Mouse (Mus musculus) hindbrain, embryonic 12.5 days (tissue): ENCODE data around the gene Gsdme. TPM values are rescaled to one million over a fixed set of nuclear protein-coding genes. Genes with fewer than 3 reads are reported as not detected.

Experiments used
- ATAC-seq: fragments of 200-750 bp; cut with Nextera tagmentation; 2 replicates; pipeline ENCODE4 v1.8.0; 2017; ENCODE audit warnings: moderate TSS enrichment; ENCODE audit not compliant: low FRiP score
- H3K27ac ChIP-seq: fragments of 300-500 bp; sonication (generic); 2 replicates; pipeline ENCODE4 v1.5.1; 2016; ENCODE audit warnings: mild to moderate bottlenecking
- H3K27me3 ChIP-seq: fragments of 300-500 bp; sonication (generic); 2 replicates; pipeline ENCODE4 v1.6.1; 2016; ENCODE audit warnings: mild to moderate bottlenecking
- H3K36me3 ChIP-seq: fragments of 300-500 bp; sonication (generic); 2 replicates; pipeline ENCODE4 v1.6.1; 2016; ENCODE audit warnings: mild to moderate bottlenecking
- H3K4me1 ChIP-seq: fragments of 300-500 bp; sonication (generic); 2 replicates; pipeline ENCODE4 v1.6.1; 2016
- H3K4me2 ChIP-seq: fragments of 300-500 bp; sonication (generic); replicated peaks from 2 replicates; pipeline ENCODE4 v1.6.1; 2016; ENCODE audit warnings: mild to moderate bottlenecking
- H3K4me3 ChIP-seq: fragments of 300-500 bp; sonication (generic); 2 replicates; pipeline ENCODE4 v1.5.1; 2016; ENCODE audit warnings: mild to moderate bottlenecking
- H3K9ac ChIP-seq: fragments of 300-500 bp; sonication (generic); 2 replicates; pipeline ENCODE4 v1.6.1; 2016; ENCODE audit warnings: mild to moderate bottlenecking, moderate library complexity
- H3K9me3 ChIP-seq: fragments of 300-500 bp; sonication (generic); replicated peaks from 2 replicates; pipeline ENCODE4 v1.6.1; 2016; ENCODE audit warnings: mild to moderate bottlenecking
- WGBS: fragments of 180-500 bp; shearing (Covaris S2); methylation state at CpG from one replicate; pipeline ENCODE4 v1.1.7; 2016; 5-methylcytosine and 5-hydroxymethylcytosine counted together
- polyA plus RNA-seq: library from polyadenylated mRNA; unstranded; fragments of >200 nt; fragmentation: Nextera tagmentation; extraction: Ambion mirVana; gene quantifications from 2 replicates; pipeline ENCODE4 v1.2.1, GENCODE M21; 2016

Gsdme gene
- 50.9 and 53.5 TPM in 2 replicates for polyA plus RNA-seq

- Histone ChIP-seq H3K4me1 (peaks cover 12% of the 10 kb centered on the region), H3K9me3 (no peaks in the 10 kb centered on the region), H3K27ac (no peak within 1 kb of the TSS), H3K36me3 (no peaks in the 10 kb centered on the region), H3K4me2 (no peak within 1 kb of the TSS), H3K9ac (no peak within 1 kb of the TSS), H3K4me3 (no peak within 1 kb of the TSS), H3K27me3 (no peaks in the 10 kb centered on the region)
- ATAC-seq, result no peak
- WGBS, result 89% methylated on average over 6 of the region's 6 CpGs
Measured at GRCm38 (mm10) chr6:50263670-50264069, at the start of gene Gsdme. Gsdme (minus strand) TSS chr6:50263862.

DNA sequence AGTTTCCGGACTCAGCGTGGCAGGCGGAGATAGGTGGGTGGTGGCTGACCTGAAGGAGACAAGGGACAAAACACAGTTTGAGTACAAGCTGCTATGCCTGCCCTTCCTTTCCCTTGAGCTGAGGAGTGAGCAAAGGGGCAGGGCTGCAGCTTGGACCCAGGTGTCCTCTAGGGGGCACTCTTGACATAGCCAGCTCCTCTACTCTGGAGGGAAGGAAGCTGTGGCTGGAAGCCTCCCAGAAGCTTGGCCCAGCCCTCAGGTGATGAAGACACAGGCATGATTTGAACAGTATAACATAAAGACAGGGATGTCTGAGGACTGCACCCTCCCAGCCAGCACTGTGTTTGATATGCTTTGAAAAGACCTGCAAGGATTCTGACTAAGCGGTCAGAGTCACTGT lies 49.0 kb upstream of the Gsdme start:
- Histone ChIP-seq H3K9ac (no peak overlapping the region), H3K9me3 (no peaks in the 10 kb centered on the region), H3K4me2 (no peak overlapping the region), H3K4me3 (no peak overlapping the region), H3K27me3 (no peaks in the 10 kb centered on the region), H3K27ac (no peak overlapping the region), H3K36me3 (no peaks in the 10 kb centered on the region), H3K4me1 (no peaks in the 10 kb centered on the region)
- ATAC-seq, result peak; percentile 63; the same call in 1 of the 2 replicates
- 42% methylated on average over 4 of the region's 4 CpGs for WGBS

DNA sequence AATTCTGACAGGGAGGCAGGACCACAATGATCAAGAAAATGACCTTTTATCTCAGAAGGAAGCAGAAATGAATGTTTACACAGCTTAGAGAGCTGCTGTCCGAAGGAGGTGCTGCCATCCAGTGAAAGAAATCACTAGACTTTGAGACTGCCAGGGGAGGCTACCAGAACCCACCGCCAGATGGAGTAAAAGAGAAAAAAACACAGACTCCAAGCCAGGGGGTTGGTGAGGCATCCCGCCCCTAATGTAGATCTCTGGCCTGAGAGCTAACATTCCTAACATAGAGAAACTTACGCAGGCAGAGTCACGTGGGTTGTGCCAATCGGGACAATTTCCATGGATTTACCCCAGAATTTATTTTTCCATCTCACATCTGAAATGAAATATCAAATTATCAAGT lies 45.4 kb upstream of the Gsdme start:
- H3K36me3 ChIP-seq, result no peaks in the 10 kb centered on the region
- 40% methylated on average over 6 of the region's 6 CpGs for WGBS
- no peak overlapping the region for H3K9ac ChIP-seq
- H3K4me3 ChIP-seq, result no peak overlapping the region
- H3K4me2 ChIP-seq, result no peak overlapping the region
- ATAC-seq, result no peak
- H3K27ac ChIP-seq, result no peak overlapping the region
- no peaks in the 10 kb centered on the region for H3K27me3 ChIP-seq
- no peaks in the 10 kb centered on the region for H3K4me1 ChIP-seq
- no peaks in the 10 kb centered on the region for H3K9me3 ChIP-seq

DNA sequence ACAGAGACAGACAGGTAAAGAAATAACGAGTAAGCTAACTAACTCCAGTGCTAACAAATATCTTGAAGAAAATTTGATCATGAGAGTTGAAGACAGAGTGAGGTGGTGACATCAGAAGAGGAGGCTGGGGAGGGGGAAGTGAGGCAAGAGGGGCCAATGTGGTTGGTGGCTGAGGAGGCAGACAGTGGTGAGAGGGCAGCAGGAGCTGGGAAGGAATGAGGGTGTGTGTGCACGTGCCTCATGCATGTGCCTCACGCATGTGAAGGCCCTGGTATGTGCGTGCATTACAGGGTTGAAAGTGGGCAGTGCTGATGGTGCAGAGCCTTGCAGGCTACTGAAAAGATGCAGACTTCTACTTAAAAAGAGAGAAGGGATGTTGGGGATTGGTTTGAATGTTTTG lies 43.0 kb upstream of the Gsdme start:
- no peak for ATAC-seq
- Histone ChIP-seq H3K9ac (no peak overlapping the region), H3K4me2 (no peak overlapping the region), H3K9me3 (no peaks in the 10 kb centered on the region), H3K36me3 (no peaks in the 10 kb centered on the region), H3K4me1 (no peaks in the 10 kb centered on the region), H3K4me3 (no peak overlapping the region), H3K27me3 (no peaks in the 10 kb centered on the region), H3K27ac (no peak overlapping the region)
- 78% methylated on average over 4 of the region's 4 CpGs for WGBS

- H3K9ac ChIP-seq, result no peak overlapping the region
- H3K4me3 ChIP-seq, result no peak overlapping the region
- H3K4me1 ChIP-seq, result peaks cover 4% of the 10 kb centered on the region; the same call in 1 of the 2 replicates
- H3K27me3 ChIP-seq, result no peaks in the 10 kb centered on the region
- no peaks in the 10 kb centered on the region for H3K36me3 ChIP-seq
- ATAC-seq, result no peak; the same call in 1 of the 2 replicates
- H3K27ac ChIP-seq, result no peak overlapping the region
- H3K9me3 ChIP-seq, result no peaks in the 10 kb centered on the region
- WGBS, result 68% methylated on average over 4 of the region's 4 CpGs
- no peak overlapping the region for H3K4me2 ChIP-seq
Measured at GRCm38 (mm10) chr6:50304949-50305491, 41.4 kb upstream of the Gsdme start.

DNA sequence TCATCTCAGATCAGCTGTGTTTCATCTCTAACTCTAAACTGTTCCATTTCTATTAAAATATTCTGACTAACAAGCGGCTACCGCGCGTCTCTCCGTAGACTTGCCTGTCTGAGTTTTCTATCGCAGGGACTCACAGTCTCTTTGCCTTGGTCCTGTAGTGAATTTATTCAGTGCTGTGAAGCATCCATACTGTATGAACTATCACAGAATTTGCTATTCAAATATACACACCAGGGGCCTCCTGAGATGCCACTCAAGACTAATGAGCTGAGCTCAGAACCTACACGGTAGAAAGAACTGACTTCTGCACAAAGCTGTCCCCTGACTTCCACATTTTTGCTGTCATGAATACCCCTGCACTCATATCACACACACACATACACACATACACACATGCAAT lies 37.5 kb upstream of the Gsdme start:
- Histone ChIP-seq H3K27ac (no peak overlapping the region), H3K4me2 (no peak overlapping the region), H3K4me3 (no peak overlapping the region), H3K27me3 (no peaks in the 10 kb centered on the region), H3K4me1 (peaks cover 4% of the 10 kb centered on the region; the same call in 1 of the 2 replicates), H3K9ac (no peak overlapping the region), H3K36me3 (no peaks in the 10 kb centered on the region), H3K9me3 (no peaks in the 10 kb centered on the region)
- WGBS, result 79% methylated on average over 7 of the region's 7 CpGs
- ATAC-seq, result no peak

- no peak for ATAC-seq
- 58% methylated on average over 6 of the region's 6 CpGs for WGBS
- H3K4me3 ChIP-seq, result no peak overlapping the region
- no peaks in the 10 kb centered on the region for H3K9me3 ChIP-seq
- H3K27ac ChIP-seq, result no peak overlapping the region
- no peaks in the 10 kb centered on the region for H3K36me3 ChIP-seq
- H3K9ac ChIP-seq, result no peak overlapping the region
- H3K4me1 ChIP-seq, result peaks cover 4% of the 10 kb centered on the region; the same call in 1 of the 2 replicates
- no peak overlapping the region for H3K4me2 ChIP-seq
- no peaks in the 10 kb centered on the region for H3K27me3 ChIP-seq
Measured at GRCm38 (mm10) chr6:50300622-50301021, 37.0 kb upstream of the Gsdme start.

DNA sequence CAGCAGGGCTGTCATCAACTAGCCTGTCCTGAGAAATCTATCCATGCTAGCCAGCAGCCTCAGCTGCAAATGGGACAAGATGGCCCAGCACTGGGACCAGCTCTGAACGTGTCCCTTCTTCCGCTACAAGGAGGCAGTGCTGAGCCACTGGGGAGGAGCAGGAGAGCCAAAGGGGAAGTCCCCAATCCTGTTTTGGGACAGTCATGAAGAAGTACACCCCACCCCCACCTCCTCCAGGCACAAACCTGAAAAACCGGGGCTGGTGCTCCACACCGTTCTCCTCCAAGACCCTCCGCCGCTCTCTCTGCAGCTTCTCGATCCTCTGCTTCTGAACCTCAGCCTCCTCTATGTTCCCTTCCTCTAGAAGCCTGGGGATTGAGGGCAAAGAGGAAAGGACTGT lies 35.4 kb upstream of the Gsdme start:
- no peak overlapping the region for H3K4me3 ChIP-seq
- no peaks in the 10 kb centered on the region for H3K27me3 ChIP-seq
- H3K4me2 ChIP-seq, result no peak overlapping the region
- no peak overlapping the region for H3K27ac ChIP-seq
- H3K4me1 ChIP-seq, result peaks cover 4% of the 10 kb centered on the region; the same call in 1 of the 2 replicates
- no peak overlapping the region for H3K9ac ChIP-seq
- 85% methylated on average over 7 of the region's 7 CpGs for WGBS
- no peaks in the 10 kb centered on the region for H3K36me3 ChIP-seq
- ATAC-seq, result no peak
- H3K9me3 ChIP-seq, result no peaks in the 10 kb centered on the region

- no peaks in the 10 kb centered on the region for H3K36me3 ChIP-seq
- no peak overlapping the region for H3K9ac ChIP-seq
- 92% methylated on average over 9 of the region's 9 CpGs for WGBS
- no peaks in the 10 kb centered on the region for H3K9me3 ChIP-seq
- no peak overlapping the region for H3K4me3 ChIP-seq
- H3K4me2 ChIP-seq, result no peak overlapping the region
- H3K27me3 ChIP-seq, result no peaks in the 10 kb centered on the region
- peaks cover 4% of the 10 kb centered on the region; the same call in 1 of the 2 replicates for H3K4me1 ChIP-seq
- no peak for ATAC-seq
- H3K27ac ChIP-seq, result no peak overlapping the region
Measured at GRCm38 (mm10) chr6:50297671-50298070, 34.0 kb upstream of the Gsdme start.

DNA sequence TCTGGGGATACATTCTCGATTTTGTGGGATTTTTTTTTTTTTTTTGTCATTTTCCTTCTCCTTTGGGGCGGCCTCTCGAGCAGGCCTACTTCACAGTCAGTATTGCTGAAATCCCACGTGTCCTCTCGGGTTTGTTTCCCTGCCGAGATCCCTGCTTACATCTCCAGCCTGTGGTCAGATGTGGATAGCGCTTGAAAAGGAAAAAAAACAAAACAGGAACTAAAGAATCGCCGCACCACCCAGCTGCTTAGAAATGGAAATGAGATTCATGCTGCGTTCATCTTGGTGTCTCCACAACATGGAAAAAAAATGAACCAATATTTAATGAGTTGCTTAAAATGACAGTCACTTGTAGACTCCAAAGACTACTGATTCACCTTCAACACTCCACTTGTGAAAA lies 31.5 kb upstream of the Gsdme start:
- no peaks in the 10 kb centered on the region for H3K4me1 ChIP-seq
- ATAC-seq, result no peak
- no peak overlapping the region for H3K9ac ChIP-seq
- no peak overlapping the region for H3K4me3 ChIP-seq
- 65% methylated on average over 10 of the region's 10 CpGs for WGBS
- no peaks in the 10 kb centered on the region for H3K27me3 ChIP-seq
- H3K36me3 ChIP-seq, result no peaks in the 10 kb centered on the region
- no peak overlapping the region for H3K4me2 ChIP-seq
- H3K9me3 ChIP-seq, result no peaks in the 10 kb centered on the region
- no peak overlapping the region for H3K27ac ChIP-seq

DNA sequence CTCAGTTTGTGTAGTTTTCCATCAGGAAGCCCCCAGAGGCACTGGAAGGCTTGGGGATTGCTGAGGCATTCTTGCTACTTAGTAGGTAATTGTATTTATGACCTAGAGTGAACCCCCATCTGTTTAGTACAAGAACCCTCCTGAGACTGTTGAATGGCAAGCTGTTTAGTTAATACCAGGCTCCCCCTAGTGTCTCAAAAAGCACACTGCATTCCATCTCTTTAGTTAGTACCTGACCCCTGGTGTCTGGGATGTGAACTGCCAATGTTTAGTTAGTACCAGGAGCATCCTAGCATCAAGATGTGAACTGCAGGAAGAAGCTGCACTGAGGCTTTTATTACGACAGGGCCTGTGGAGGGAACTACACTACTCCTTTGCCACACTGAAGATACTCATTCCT lies 30.5 kb upstream of the Gsdme start:
- peak; percentile 63; the same call in 1 of the 2 replicates for ATAC-seq
- H3K4me1 ChIP-seq, result no peaks in the 10 kb centered on the region
- 49% methylated on average over 1 of the region's 1 CpGs for WGBS

DNA sequence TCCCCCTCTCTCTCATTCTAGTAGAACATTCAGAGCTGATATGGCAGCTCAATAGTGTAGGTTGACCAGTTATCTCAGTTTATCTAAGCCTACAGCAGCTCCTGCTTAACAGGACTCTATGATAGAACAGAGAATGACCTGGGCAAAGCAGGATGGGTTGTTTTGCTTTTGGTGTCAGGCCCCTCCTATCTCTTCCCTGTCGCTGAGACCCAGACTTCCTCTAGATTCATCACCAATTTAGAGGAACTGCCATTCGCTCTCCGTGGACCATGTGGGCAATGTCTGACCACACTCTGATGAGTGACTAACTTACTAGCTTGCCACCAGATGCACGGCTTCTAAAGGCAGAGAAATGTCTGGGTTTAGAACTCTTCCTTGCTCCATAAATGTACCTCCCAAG lies 28.0 kb upstream of the Gsdme start:
- Histone ChIP-seq H3K36me3 (no peaks in the 10 kb centered on the region), H3K4me1 (no peaks in the 10 kb centered on the region), H3K27me3 (no peaks in the 10 kb centered on the region), H3K27ac (no peak overlapping the region), H3K9ac (no peak overlapping the region), H3K4me2 (no peak overlapping the region), H3K4me3 (no peak overlapping the region), H3K9me3 (no peaks in the 10 kb centered on the region)
- ATAC-seq, result no peak
- WGBS, result 92% methylated on average over 4 of the region's 4 CpGs

More for the DNA sequence above, 30.5 kb upstream of the Gsdme start:
- Histone ChIP-seq H3K27ac (no peak overlapping the region), H3K9ac (no peak overlapping the region), H3K4me2 (no peak overlapping the region), H3K4me3 (no peak overlapping the region), H3K27me3 (no peaks in the 10 kb centered on the region), H3K36me3 (no peaks in the 10 kb centered on the region), H3K9me3 (no peaks in the 10 kb centered on the region)

DNA sequence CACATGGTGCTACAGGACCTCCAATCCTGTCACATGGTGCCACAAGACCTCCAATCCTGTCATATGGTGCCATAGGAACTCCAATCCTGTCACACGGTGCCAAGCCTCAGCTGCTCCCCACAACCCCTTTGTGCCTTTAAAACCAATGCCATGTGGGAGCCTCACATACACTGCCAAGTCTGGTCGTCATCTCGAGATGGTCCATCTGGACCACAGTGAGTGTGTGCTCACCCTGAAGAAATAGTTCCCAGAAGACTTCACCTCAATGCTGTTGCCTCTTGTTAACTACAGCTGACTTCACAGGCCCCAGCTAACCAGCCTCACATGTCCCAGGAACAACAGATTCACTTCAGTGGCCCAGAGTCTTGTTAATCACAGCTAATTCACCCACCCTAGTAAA lies 23.2 kb upstream of the Gsdme start:
- Histone ChIP-seq H3K4me1 (no peaks in the 10 kb centered on the region), H3K4me2 (no peak overlapping the region), H3K4me3 (no peak overlapping the region), H3K9me3 (no peaks in the 10 kb centered on the region), H3K9ac (no peak overlapping the region), H3K27me3 (no peaks in the 10 kb centered on the region), H3K27ac (no peak overlapping the region), H3K36me3 (no peaks in the 10 kb centered on the region)
- no peak for ATAC-seq
- 90% methylated on average over 3 of the region's 3 CpGs for WGBS
